Mouse (Mus musculus) cerebellum, adult 11-12 months (tissue): Measurements from ENCODE around the gene Creb3l1.

Source experiments
- DNase-seq: peaks from one replicate; pipeline ENCODE4 v3.0.0; 2022

Creb3l1 gene

GRCm38 (mm10) chr2:92030554-92030953 is 6.3 kb upstream of the Creb3l1 start:
- DNase-seq, result no peak

- no peak for DNase-seq
These were observed 5.3 kb upstream of the Creb3l1 start for GRCm38 (mm10) chr2:92029387-92030133.

GRCm38 (mm10) chr2:92027811-92028590 is 3.7 kb upstream of the Creb3l1 start:
- DNase-seq, result no peak

- no peak for DNase-seq
These were observed 1.7 kb upstream of the Creb3l1 start for GRCm38 (mm10) chr2:92025966-92026365.

- DNase-seq, result no peak
These were observed 900 bp upstream of the Creb3l1 start for GRCm38 (mm10) chr2:92025202-92025601.

GRCm38 (mm10) chr2:92023362-92024273 is 684 bp downstream of the Creb3l1 start:
- no peak for DNase-seq

- no peak for DNase-seq
These were observed 3.5 kb downstream of the Creb3l1 start for GRCm38 (mm10) chr2:92020676-92021265.

- no peak for DNase-seq
These were observed 6.9 kb downstream of the Creb3l1 start for GRCm38 (mm10) chr2:92017440-92017839.

GRCm38 (mm10) chr2:92016981-92017380 is 7.3 kb downstream of the Creb3l1 start:
- peak; percentile 20 for DNase-seq

GRCm38 (mm10) chr2:92014891-92015290 is 9.4 kb downstream of the Creb3l1 start:
- no peak for DNase-seq

GRCm38 (mm10) chr2:92014248-92014647 is 10.1 kb downstream of the Creb3l1 start:
- no peak for DNase-seq

GRCm38 (mm10) chr2:92012768-92013445 is 11.4 kb downstream of the Creb3l1 start:
- no peak for DNase-seq

- no peak for DNase-seq
These were observed 12.6 kb downstream of the Creb3l1 start for GRCm38 (mm10) chr2:92011424-92012353.

GRCm38 (mm10) chr2:92008623-92009404 is 15.5 kb downstream of the Creb3l1 start:
- peak; percentile 27 for DNase-seq

- peak; percentile 98 for DNase-seq
These were observed 16.2 kb downstream of the Creb3l1 start for GRCm38 (mm10) chr2:92007933-92008622.

GRCm38 (mm10) chr2:92006983-92007921 is 17.1 kb downstream of the Creb3l1 start:
- peak; percentile 66 for DNase-seq

- DNase-seq, result peak; percentile 45
These were observed 17.8 kb downstream of the Creb3l1 start for GRCm38 (mm10) chr2:92006491-92006890.

- no peak for DNase-seq
These were observed 19.7 kb downstream of the Creb3l1 start for GRCm38 (mm10) chr2:92004617-92005016.
